Mouse (Mus musculus) testis, adult 2 months (tissue): ENCODE results near the gene Cage1.

ENCODE experiments used
- CTCF ChIP-seq: fragments of 200-500 bp; IDR thresholded peaks from 2 replicates; pipeline ENCODE4 v1.5.1; 2012; ENCODE audit warnings: low read depth, mild to moderate bottlenecking, inconsistent platforms, low read length, moderate library complexity; ENCODE audit not compliant: control insufficient read depth, insufficient read depth, insufficient replicate concordance
- POLR2A ChIP-seq: fragments of 200-500 bp; IDR thresholded peaks from 2 replicates; pipeline ENCODE4 v1.6.1; 2012; ENCODE audit warnings: low read depth, mild to moderate bottlenecking, inconsistent platforms, low read length, moderate library complexity; ENCODE audit not compliant: control insufficient read depth

DNA sequence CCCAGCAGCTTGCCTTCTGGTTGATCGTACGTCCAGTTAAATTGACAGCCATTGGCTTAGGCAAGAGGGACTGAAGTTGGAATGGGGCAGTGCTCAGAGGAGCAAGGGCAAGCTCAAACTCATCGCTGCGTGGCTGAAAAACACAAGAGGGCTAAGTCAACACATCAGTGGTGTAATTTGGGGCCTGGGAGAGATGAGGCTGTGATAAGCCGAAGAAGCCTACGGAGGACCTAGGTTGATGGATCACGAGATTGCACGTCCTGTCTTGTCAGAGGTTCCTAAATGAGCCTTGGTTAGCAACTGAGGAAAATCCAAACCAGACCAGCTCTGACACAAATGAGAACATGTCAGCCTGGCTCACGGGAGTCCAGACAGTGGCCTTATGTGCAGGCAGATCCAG is 74.3 kb downstream of the Cage1 start:
- no peak for TF ChIP-seq CTCF
- TF ChIP-seq POLR2A = no peak
